Mouse (Mus musculus): Measurements from ENCODE around the gene Ldb1. TPM values are rescaled to one million over a fixed set of nuclear protein-coding genes. Genes with fewer than 3 reads are reported as not detected.

The Ldb1 gene
- polyA plus RNA-seq, 1 experiment = 172 TPM

GRCm38 (mm10) chr19:45988238-45988637, 56.8 kb downstream of the Ldb1 start:
- DNase-seq (ENCODE audit: extremely low spot score in 1 of 2, low spot score in 1 of 2) = no peak

- no peak for DNase-seq (ENCODE audit: extremely low spot score in 1 of 2, low spot score in 1 of 2)
These were observed 60.6 kb downstream of the Ldb1 start for GRCm38 (mm10) chr19:45984379-45984778.

Other genes with a start within 250 kb of the Ldb1 start
- 141 and 182 TPM in 2 replicates for gene Kcnip2, start 229.2 kb downstream of the Ldb1 start, polyA plus RNA-seq (2012; rRNA removed)
- gene Armh3, start 46.7 kb downstream of the Ldb1 start, polyA plus RNA-seq (2012; rRNA removed) = 14.9 and 16.2 TPM in 2 replicates
- gene Hps6, start 41.7 kb downstream of the Ldb1 start, polyA plus RNA-seq (2012; rRNA removed) = 3.1 and 3.6 TPM in 2 replicates
- gene Pprc1, start 328 bp downstream of the Ldb1 start, polyA plus RNA-seq (2012; rRNA removed) = 15.9 TPM in 2 replicates
- gene Nolc1, start 30.6 kb upstream of the Ldb1 start, polyA plus RNA-seq (2012; rRNA removed) = 37.1 and 41.8 TPM in 2 replicates
- not detected in 2 replicates for gene Elovl3, start 86.7 kb upstream of the Ldb1 start, polyA plus RNA-seq (2012; rRNA removed)
- 0.16 and 0.21 TPM in 2 replicates for gene Pitx3, start 103.1 kb upstream of the Ldb1 start, polyA plus RNA-seq (2012; rRNA removed)
- gene Gbf1, start 107.3 kb upstream of the Ldb1 start, polyA plus RNA-seq (2012; rRNA removed) = 67.0 and 69.7 TPM in 2 replicates

All from frontal cortex, adult 2 months (tissue).